Mouse (Mus musculus): ENCODE results near the gene Gm9817. TPM values are rescaled to one million over a fixed set of nuclear protein-coding genes. Genes with fewer than 3 reads are reported as not detected.

Gm9817 gene
- polyA plus RNA-seq, 1 experiment: not detected

DNA sequence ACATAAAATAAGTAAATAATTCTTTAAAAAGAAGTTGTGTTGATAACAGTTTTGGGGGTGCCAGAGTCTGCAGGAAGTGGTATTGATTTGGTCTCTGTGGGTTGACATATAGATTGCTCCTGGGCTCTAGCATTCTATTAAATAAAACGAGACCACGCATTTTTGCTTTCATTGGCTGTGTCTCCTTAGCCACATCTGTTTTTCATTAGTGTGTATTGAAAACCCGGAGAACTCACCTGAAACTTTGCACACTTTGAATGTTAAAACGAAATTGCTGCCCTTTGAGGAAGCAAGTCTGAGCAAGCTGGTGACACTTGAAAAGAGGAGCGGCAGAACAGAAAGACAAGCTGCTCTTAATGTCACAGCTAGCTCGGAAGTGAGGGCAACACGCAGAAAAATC, 43.7 kb upstream of the Gm9817 start:
- H3K4me1 ChIP-seq (ENCODE audit: control insufficient read depth, insufficient read depth, insufficient read length): no peaks in the 10 kb centered on the region
- 70% methylated on average over 7 of the region's 7 CpGs for WGBS
- no peak overlapping the region for H3K4me3 ChIP-seq (ENCODE audit: extremely low read depth, insufficient read depth, insufficient read length)
- no peaks in the 10 kb centered on the region for H3K36me3 ChIP-seq (ENCODE audit: control insufficient read depth, insufficient read depth, low read length)
- no peak for DNase-seq (ENCODE audit: low read depth in 1 of 2, low spot score in 2 of 2)
- H3K27me3 ChIP-seq (ENCODE audit: control insufficient read depth, insufficient read depth, low read length): no peaks in the 10 kb centered on the region
- no peak overlapping the region for H3K27ac ChIP-seq (ENCODE audit: insufficient read depth, low read length)
- TF ChIP-seq CTCF (IDR thresholded peaks at IDR 0.05; ENCODE audit: extremely low read depth, insufficient read depth, insufficient read length, insufficient replicate concordance) (no peak), POLR2A (IDR thresholded peaks at IDR 0.05; ENCODE audit: low read depth, low read length) (no peak)

- 87% methylated on average over 4 of the region's 4 CpGs for WGBS
These were observed 42.1 kb upstream of the Gm9817 start for GRCm38 (mm10) chr13:45036417-45036816.

GRCm38 (mm10) chr13:45040195-45040594, 38.3 kb upstream of the Gm9817 start:
- Histone ChIP-seq H3K4me3 (ENCODE audit: extremely low read depth, insufficient read depth, insufficient read length) (no peak overlapping the region), H3K4me1 (ENCODE audit: control insufficient read depth, insufficient read depth, insufficient read length) (no peaks in the 10 kb centered on the region), H3K27me3 (ENCODE audit: control insufficient read depth, insufficient read depth, low read length) (no peaks in the 10 kb centered on the region), H3K27ac (ENCODE audit: insufficient read depth, low read length) (no peak overlapping the region), H3K36me3 (ENCODE audit: control insufficient read depth, insufficient read depth, low read length) (no peaks in the 10 kb centered on the region)
- WGBS: 61% methylated on average over 4 of the region's 4 CpGs
- no peak for DNase-seq (ENCODE audit: low read depth in 1 of 2, low spot score in 2 of 2)
- no peak for TF ChIP-seq POLR2A (IDR thresholded peaks at IDR 0.05; ENCODE audit: low read depth, low read length)
- TF ChIP-seq CTCF (IDR thresholded peaks at IDR 0.05; ENCODE audit: extremely low read depth, insufficient read depth, insufficient read length, insufficient replicate concordance): no peak

More at GRCm38 (mm10) chr13:45036417-45036816, 42.1 kb upstream of the Gm9817 start:
- H3K27ac ChIP-seq (ENCODE audit: insufficient read depth, low read length): no peak overlapping the region
- H3K4me3 ChIP-seq (ENCODE audit: extremely low read depth, insufficient read depth, insufficient read length): no peak overlapping the region
- TF ChIP-seq POLR2A (IDR thresholded peaks at IDR 0.05; ENCODE audit: low read depth, low read length): no peak
- no peak for TF ChIP-seq CTCF (IDR thresholded peaks at IDR 0.05; ENCODE audit: extremely low read depth, insufficient read depth, insufficient read length, insufficient replicate concordance)
- H3K27me3 ChIP-seq (ENCODE audit: control insufficient read depth, insufficient read depth, low read length): no peaks in the 10 kb centered on the region
- H3K36me3 ChIP-seq (ENCODE audit: control insufficient read depth, insufficient read depth, low read length): no peaks in the 10 kb centered on the region
- H3K4me1 ChIP-seq (ENCODE audit: control insufficient read depth, insufficient read depth, insufficient read length): no peaks in the 10 kb centered on the region
- no peak for DNase-seq (ENCODE audit: low read depth in 1 of 2, low spot score in 2 of 2)

GRCm38 (mm10) chr13:45040741-45041140, 37.8 kb upstream of the Gm9817 start:
- Histone ChIP-seq H3K27ac (ENCODE audit: insufficient read depth, low read length) (no peak overlapping the region), H3K4me3 (ENCODE audit: extremely low read depth, insufficient read depth, insufficient read length) (no peak overlapping the region), H3K27me3 (ENCODE audit: control insufficient read depth, insufficient read depth, low read length) (no peaks in the 10 kb centered on the region), H3K4me1 (ENCODE audit: control insufficient read depth, insufficient read depth, insufficient read length) (no peaks in the 10 kb centered on the region), H3K36me3 (ENCODE audit: control insufficient read depth, insufficient read depth, low read length) (no peaks in the 10 kb centered on the region)
- TF ChIP-seq POLR2A (IDR thresholded peaks at IDR 0.05; ENCODE audit: low read depth, low read length) (no peak), CTCF (IDR thresholded peaks at IDR 0.05; ENCODE audit: extremely low read depth, insufficient read depth, insufficient read length, insufficient replicate concordance) (no peak)
- 83% methylated on average over 7 of the region's 7 CpGs for WGBS
- DNase-seq (ENCODE audit: low read depth in 1 of 2, low spot score in 2 of 2): no peak

DNA sequence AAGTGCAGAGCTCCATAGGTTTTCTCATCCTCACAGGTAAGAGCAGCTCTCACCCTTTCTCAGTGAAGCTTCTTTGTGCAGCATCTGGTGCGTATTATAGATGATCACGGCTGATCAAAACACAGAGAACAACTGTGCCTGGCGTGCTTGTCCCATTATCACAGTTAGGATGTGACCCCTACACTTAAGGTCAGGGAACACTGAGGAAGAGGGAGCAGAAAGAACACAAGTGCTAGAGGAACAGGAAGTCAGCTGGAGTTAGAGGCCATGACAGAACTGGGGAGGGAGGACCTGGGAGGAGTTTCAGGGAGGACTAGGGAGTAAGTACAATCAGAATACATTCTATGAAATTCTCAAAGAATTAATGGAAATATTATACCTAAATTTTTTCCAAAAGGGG, 35.0 kb upstream of the Gm9817 start:
- Histone ChIP-seq H3K4me1 (ENCODE audit: control insufficient read depth, insufficient read depth, insufficient read length) (no peaks in the 10 kb centered on the region), H3K4me3 (ENCODE audit: extremely low read depth, insufficient read depth, insufficient read length) (no peak overlapping the region), H3K36me3 (ENCODE audit: control insufficient read depth, insufficient read depth, low read length) (no peaks in the 10 kb centered on the region), H3K27me3 (ENCODE audit: control insufficient read depth, insufficient read depth, low read length) (no peaks in the 10 kb centered on the region), H3K27ac (ENCODE audit: insufficient read depth, low read length) (no peak overlapping the region)
- DNase-seq (ENCODE audit: low read depth in 1 of 2, low spot score in 2 of 2): no peak
- 96% methylated on average over 3 of the region's 3 CpGs for WGBS
- TF ChIP-seq POLR2A (IDR thresholded peaks at IDR 0.05; ENCODE audit: low read depth, low read length): no peak
- no peak for TF ChIP-seq CTCF (IDR thresholded peaks at IDR 0.05; ENCODE audit: extremely low read depth, insufficient read depth, insufficient read length, insufficient replicate concordance)

GRCm38 (mm10) chr13:45049261-45050020, 29.1 kb upstream of the Gm9817 start:
- no peaks in the 10 kb centered on the region for H3K4me1 ChIP-seq (ENCODE audit: control insufficient read depth, insufficient read depth, insufficient read length)
- no peak for DNase-seq (ENCODE audit: low read depth in 1 of 2, low spot score in 2 of 2)
- TF ChIP-seq POLR2A (IDR thresholded peaks at IDR 0.05; ENCODE audit: low read depth, low read length) (no peak), CTCF (IDR thresholded peaks at IDR 0.05; ENCODE audit: extremely low read depth, insufficient read depth, insufficient read length, insufficient replicate concordance) (no peak)
- H3K36me3 ChIP-seq (ENCODE audit: control insufficient read depth, insufficient read depth, low read length): no peaks in the 10 kb centered on the region
- no peak overlapping the region for H3K4me3 ChIP-seq (ENCODE audit: extremely low read depth, insufficient read depth, insufficient read length)
- no peak overlapping the region for H3K27ac ChIP-seq (ENCODE audit: insufficient read depth, low read length)
- WGBS: 88% methylated on average over 7 of the region's 7 CpGs
- H3K27me3 ChIP-seq (ENCODE audit: control insufficient read depth, insufficient read depth, low read length): no peaks in the 10 kb centered on the region

GRCm38 (mm10) chr13:45052805-45053204, 25.7 kb upstream of the Gm9817 start:
- Histone ChIP-seq H3K27me3 (ENCODE audit: control insufficient read depth, insufficient read depth, low read length) (no peaks in the 10 kb centered on the region), H3K4me1 (ENCODE audit: control insufficient read depth, insufficient read depth, insufficient read length) (no peaks in the 10 kb centered on the region), H3K27ac (ENCODE audit: insufficient read depth, low read length) (no peak overlapping the region), H3K4me3 (ENCODE audit: extremely low read depth, insufficient read depth, insufficient read length) (no peak overlapping the region), H3K36me3 (ENCODE audit: control insufficient read depth, insufficient read depth, low read length) (no peaks in the 10 kb centered on the region)
- no peak for TF ChIP-seq POLR2A (IDR thresholded peaks at IDR 0.05; ENCODE audit: low read depth, low read length)
- no peak for TF ChIP-seq CTCF (IDR thresholded peaks at IDR 0.05; ENCODE audit: extremely low read depth, insufficient read depth, insufficient read length, insufficient replicate concordance)
- 93% methylated on average over 7 of the region's 7 CpGs for WGBS
- no peak for DNase-seq (ENCODE audit: low read depth in 1 of 2, low spot score in 2 of 2)
